Mouse (Mus musculus): ENCODE measurements at regions not wholly inside any gene's neighbourhood (a gene's known extent, or its start where the extent isn't known, plus 50 kb on each side); places are given as distances from the start of the nearest gene placed in this dataset.

GRCm38 (mm10) chr1:71995573-71996233 is 216.4 kb downstream of the Mreg start:
- H3K4me3 ChIP-seq (replicated peaks; ENCODE audit: extremely low read depth, low read depth, low read length): no peak overlapping the region
- no peak for DNase-seq
- H3K4me1 ChIP-seq (ENCODE audit: control insufficient read depth, insufficient read depth, low read length): no peaks in the 10 kb centered on the region
- WGBS: 75% methylated on average over 16 of the region's 16 CpGs
- TF ChIP-seq POLR2A (IDR thresholded peaks at IDR 0.05; ENCODE audit: borderline replicate concordance, extremely low read depth, low read depth, low read length) (no peak), CTCF (IDR thresholded peaks at IDR 0.05; ENCODE audit: insufficient read depth, low read length) (no peak)

GRCm38 (mm10) chr1:71990936-71991335 is 221.2 kb downstream of the Mreg start:
- no peaks in the 10 kb centered on the region for H3K4me1 ChIP-seq (ENCODE audit: control insufficient read depth, insufficient read depth, low read length)
- H3K4me3 ChIP-seq (replicated peaks; ENCODE audit: extremely low read depth, low read depth, low read length): no peak overlapping the region
- no peak for TF ChIP-seq CTCF (IDR thresholded peaks at IDR 0.05; ENCODE audit: insufficient read depth, low read length)
- TF ChIP-seq POLR2A (IDR thresholded peaks at IDR 0.05; ENCODE audit: borderline replicate concordance, extremely low read depth, low read depth, low read length): no peak
- DNase-seq: no peak
- 78% methylated on average over 3 of the region's 3 CpGs for WGBS

GRCm38 (mm10) chr1:71988086-71988485 is 224.0 kb downstream of the Mreg start:
- 90% methylated on average over 3 of the region's 3 CpGs for WGBS
- DNase-seq: no peak

GRCm38 (mm10) chr1:71986047-71986446 is 226.1 kb downstream of the Mreg start:
- TF ChIP-seq POLR2A (IDR thresholded peaks at IDR 0.05; ENCODE audit: borderline replicate concordance, extremely low read depth, low read depth, low read length): no peak
- TF ChIP-seq CTCF (IDR thresholded peaks at IDR 0.05; ENCODE audit: insufficient read depth, low read length): no peak
- 69% methylated on average over 1 of the region's 1 CpGs for WGBS
- Histone ChIP-seq H3K4me1 (ENCODE audit: control insufficient read depth, insufficient read depth, low read length) (no peaks in the 10 kb centered on the region), H3K4me3 (replicated peaks; ENCODE audit: extremely low read depth, low read depth, low read length) (no peak overlapping the region)
- no peak for DNase-seq

More at GRCm38 (mm10) chr1:71988086-71988485, 224.0 kb downstream of the Mreg start:
- TF ChIP-seq POLR2A (IDR thresholded peaks at IDR 0.05; ENCODE audit: borderline replicate concordance, extremely low read depth, low read depth, low read length) (no peak), CTCF (IDR thresholded peaks at IDR 0.05; ENCODE audit: insufficient read depth, low read length) (no peak)
- no peaks in the 10 kb centered on the region for H3K4me1 ChIP-seq (ENCODE audit: control insufficient read depth, insufficient read depth, low read length)
- no peak overlapping the region for H3K4me3 ChIP-seq (replicated peaks; ENCODE audit: extremely low read depth, low read depth, low read length)

GRCm38 (mm10) chr1:71983786-71984185 is 228.3 kb downstream of the Mreg start:
- 81% methylated on average over 7 of the region's 7 CpGs for WGBS
- DNase-seq: no peak
- no peak for TF ChIP-seq POLR2A (IDR thresholded peaks at IDR 0.05; ENCODE audit: borderline replicate concordance, extremely low read depth, low read depth, low read length)
- no peak for TF ChIP-seq CTCF (IDR thresholded peaks at IDR 0.05; ENCODE audit: insufficient read depth, low read length)

GRCm38 (mm10) chr1:71982423-71983262 is 229.5 kb downstream of the Mreg start:
- TF ChIP-seq CTCF (IDR thresholded peaks at IDR 0.05; ENCODE audit: insufficient read depth, low read length) (no peak), POLR2A (IDR thresholded peaks at IDR 0.05; ENCODE audit: borderline replicate concordance, extremely low read depth, low read depth, low read length) (no peak)
- DNase-seq: no peak
- no peaks in the 10 kb centered on the region for H3K4me1 ChIP-seq (ENCODE audit: control insufficient read depth, insufficient read depth, low read length)
- 63% methylated on average over 5 of the region's 5 CpGs for WGBS
- no peak overlapping the region for H3K4me3 ChIP-seq (replicated peaks; ENCODE audit: extremely low read depth, low read depth, low read length)

More at GRCm38 (mm10) chr1:71983786-71984185, 228.3 kb downstream of the Mreg start:
- H3K4me3 ChIP-seq (replicated peaks; ENCODE audit: extremely low read depth, low read depth, low read length): no peak overlapping the region
- H3K4me1 ChIP-seq (ENCODE audit: control insufficient read depth, insufficient read depth, low read length): no peaks in the 10 kb centered on the region

- no peak for DNase-seq
- Histone ChIP-seq H3K4me1 (ENCODE audit: control insufficient read depth, insufficient read depth, low read length) (no peaks in the 10 kb centered on the region), H3K4me3 (replicated peaks; ENCODE audit: extremely low read depth, low read depth, low read length) (no peak overlapping the region)
- whole genome bisulfite sequencing: 88% methylated on average over 4 of the region's 4 CpGs
- TF ChIP-seq CTCF (IDR thresholded peaks at IDR 0.05; ENCODE audit: insufficient read depth, low read length): no peak
- no peak for TF ChIP-seq POLR2A (IDR thresholded peaks at IDR 0.05; ENCODE audit: borderline replicate concordance, extremely low read depth, low read depth, low read length)
Observed at GRCm38 (mm10) chr1:71980624-71981023, 231.5 kb downstream of the Mreg start.

GRCm38 (mm10) chr1:71979261-71979660 is 232.8 kb downstream of the Mreg start:
- Histone ChIP-seq H3K4me3 (replicated peaks; ENCODE audit: extremely low read depth, low read depth, low read length) (no peak overlapping the region), H3K4me1 (ENCODE audit: control insufficient read depth, insufficient read depth, low read length) (no peaks in the 10 kb centered on the region)
- TF ChIP-seq CTCF (IDR thresholded peaks at IDR 0.05; ENCODE audit: insufficient read depth, low read length) (no peak), POLR2A (IDR thresholded peaks at IDR 0.05; ENCODE audit: borderline replicate concordance, extremely low read depth, low read depth, low read length) (no peak)
- no peak for DNase-seq
- 77% methylated on average over 4 of the region's 4 CpGs for WGBS

GRCm38 (mm10) chr1:71977361-71977760 is 234.7 kb downstream of the Mreg start:
- no peak overlapping the region for H3K4me3 ChIP-seq (replicated peaks; ENCODE audit: extremely low read depth, low read depth, low read length)
- 89% methylated on average over 5 of the region's 5 CpGs for WGBS
- H3K4me1 ChIP-seq (ENCODE audit: control insufficient read depth, insufficient read depth, low read length): no peaks in the 10 kb centered on the region
- no peak for DNase-seq
- TF ChIP-seq CTCF (IDR thresholded peaks at IDR 0.05; ENCODE audit: insufficient read depth, low read length): no peak
- TF ChIP-seq POLR2A (IDR thresholded peaks at IDR 0.05; ENCODE audit: borderline replicate concordance, extremely low read depth, low read depth, low read length): no peak

All from lung, adult 2 months (tissue).